Mouse (Mus musculus): ENCODE measurements around the gene Parl. TPM values are rescaled to one million over a fixed set of nuclear protein-coding genes. Genes with fewer than 3 reads are reported as not detected.

The Parl gene
- total and polyA plus RNA-seq, 3 experiments, result 101 to 247 (median 166) TPM

DNA sequence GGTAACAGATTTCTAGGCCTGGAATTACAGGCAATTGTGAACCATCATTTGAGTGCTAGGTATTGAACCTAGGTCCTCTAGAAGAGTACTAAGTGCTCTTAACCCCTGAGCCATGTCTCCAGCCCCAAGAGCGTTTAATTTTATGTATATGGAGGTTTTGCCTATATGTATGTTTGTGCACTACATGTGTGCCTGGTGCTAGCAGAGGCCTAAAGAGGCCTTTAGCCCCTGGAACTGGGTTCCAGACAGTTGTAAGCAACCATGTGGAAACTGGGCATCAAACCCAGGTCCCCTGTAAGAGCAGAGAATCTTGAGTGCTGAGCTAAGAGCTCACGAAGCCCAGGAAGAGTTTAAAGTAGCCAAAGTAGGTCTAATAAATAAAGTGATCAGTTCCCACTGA, 2.1 kb downstream of the Parl start:
- dilution Hi-C loops (cut with MboI; ENCODE audit: extremely low pct_ligation_motif_present, extremely low pct_unique_long_range_greater_than_20kb, low sequenced_read_pairs), result no loop called here
- peaks cover 0 to 31% of the 10 kb centered on the region in 2 experiments; a peak in 2 of 4 replicates for H3K4me1 ChIP-seq (ENCODE audit: control insufficient read depth in 1 of 2, insufficient read depth in 2 of 2)

DNA sequence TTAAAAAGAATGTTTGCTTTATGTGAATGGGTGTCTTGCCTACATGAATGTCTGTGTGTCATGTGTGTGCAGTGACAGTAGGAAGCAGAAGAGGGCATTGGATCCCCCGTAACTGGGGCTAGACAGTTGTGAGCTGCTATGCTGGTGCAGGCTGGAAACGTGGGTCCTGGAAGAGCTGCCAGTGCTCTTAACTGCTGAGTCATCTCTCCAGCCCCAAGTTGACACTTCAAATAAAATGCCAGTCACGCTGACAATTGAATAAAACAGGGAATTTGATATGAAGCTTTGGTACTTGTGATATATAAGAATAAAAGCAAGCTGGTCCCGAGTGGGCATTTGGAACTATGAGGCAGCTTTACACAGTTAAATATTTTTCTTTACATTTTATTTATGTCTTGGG, 21.9 kb downstream of the Parl start:
- no peak overlapping the region for H3K27ac ChIP-seq (ENCODE audit: insufficient read depth, low read depth)
- in situ Hi-C loops (cut with MboI; ENCODE audit: low pct_ligation_motif_present, low pct_unique_long_range_greater_than_20kb, low sequenced_read_pairs) (no loop called here), dilution Hi-C loops (cut with MboI; ENCODE audit: extremely low pct_ligation_motif_present, extremely low pct_unique_long_range_greater_than_20kb, low sequenced_read_pairs) (no loop called here)
- H3K4me1 ChIP-seq (ENCODE audit: control insufficient read depth in 1 of 2, insufficient read depth in 2 of 2), result no peaks in the 10 kb centered on the region
- no peak overlapping the region for H3K4me3 ChIP-seq (replicated peaks in 1 of 3; ENCODE audit: low read depth in 2 of 3, low read length in 2 of 3, poor library complexity in 1 of 3)
- H3K79me2 ChIP-seq (replicated peaks; ENCODE audit: control insufficient read depth, extremely low read depth, insufficient read depth, poor library complexity, severe bottlenecking), result peaks cover 4% of the 10 kb centered on the region
- TF ChIP-seq CHD2 (IDR thresholded peaks at IDR 0.05; ENCODE audit: low read length) (no peak), MYC (IDR thresholded peaks at IDR 0.05; ENCODE audit: low read depth, low read length) (no peak), USF1 (IDR thresholded peaks at IDR 0.05; ENCODE audit: low read depth, low read length) (no peak), BHLHE40 (IDR thresholded peaks at IDR 0.05; ENCODE audit: low read depth, low read length) (no peak), EP300 (IDR thresholded peaks at IDR 0.05; ENCODE audit: low read length) (no peak), IRF4 (IDR thresholded peaks at IDR 0.05; ENCODE audit: low read depth, low read length) (no peak), TCF12 (IDR thresholded peaks at IDR 0.05; ENCODE audit: low read depth, low read length) (no peak), ZNF384 (IDR thresholded peaks at IDR 0.05; ENCODE audit: low read depth, low read length) (no peak), RCOR1 (conservative IDR thresholded peaks at IDR 0.05; ENCODE audit: low read depth, low read length) (no peak), JUN (IDR thresholded peaks at IDR 0.05; ENCODE audit: insufficient read depth, low read depth, low read length) (no peak), UBTF (IDR thresholded peaks at IDR 0.05; ENCODE audit: low read depth, low read length) (no peak), JUND (conservative IDR thresholded peaks at IDR 0.05; ENCODE audit: low read depth, low read length) (no peak), CTCF (conservative IDR thresholded peaks at IDR 0.05 in 1 of 2, IDR thresholded peaks at IDR 0.05 in 1 of 2; ENCODE audit: low read depth in 2 of 2, low read length in 2 of 2) (no peak), POLR2AphosphoS2 (IDR thresholded peaks at IDR 0.05; ENCODE audit: low read depth, low read length) (no peak), NRF1 (IDR thresholded peaks at IDR 0.05; ENCODE audit: low read depth, low read length) (no peak), SIN3A (IDR thresholded peaks at IDR 0.05; ENCODE audit: low read length) (no peak), CHD1 (IDR thresholded peaks at IDR 0.05; ENCODE audit: low read depth, low read length) (no peak)
- no peak overlapping the region for H3K9ac ChIP-seq (ENCODE audit: insufficient read depth, low read depth)
- DNase-seq (ENCODE audit: extremely low read depth), result no peak
- no peaks in the 10 kb centered on the region for H3K9me3 ChIP-seq (replicated peaks; ENCODE audit: low read length)
- no peaks in the 10 kb centered on the region for H3K27me3 ChIP-seq (replicated peaks)
- H3K36me3 ChIP-seq (replicated peaks in 1 of 2; ENCODE audit: control insufficient read depth in 1 of 2, insufficient read depth in 1 of 2, low read length in 1 of 2), result peaks cover 64 to 79% of the 10 kb centered on the region in 2 experiments
- no peak overlapping the region for H3K4me2 ChIP-seq (ENCODE audit: insufficient read depth, low read depth, poor library complexity, severe bottlenecking)

More for the DNA sequence above, 2.1 kb downstream of the Parl start:
- no peak for DNase-seq (ENCODE audit: extremely low read depth)
- peak overlapping the region; percentile 98 for H3K4me2 ChIP-seq (ENCODE audit: insufficient read depth, low read depth, poor library complexity, severe bottlenecking)
- H3K4me3 ChIP-seq (replicated peaks in 1 of 3; ENCODE audit: low read depth in 2 of 3, low read length in 2 of 3, poor library complexity in 1 of 3), result peak overlapping the region in 1 of 3 experiments; percentile 89
- H3K27ac ChIP-seq (ENCODE audit: insufficient read depth, low read depth), result no peak overlapping the region
- no peaks in the 10 kb centered on the region for H3K9me3 ChIP-seq (replicated peaks; ENCODE audit: low read length)
- peaks cover 26 to 46% of the 10 kb centered on the region in 2 experiments for H3K36me3 ChIP-seq (replicated peaks in 1 of 2; ENCODE audit: control insufficient read depth in 1 of 2, insufficient read depth in 1 of 2, low read length in 1 of 2)
- no peaks in the 10 kb centered on the region for H3K27me3 ChIP-seq (replicated peaks)
- in situ Hi-C loops (cut with MboI; ENCODE audit: low pct_ligation_motif_present, low pct_unique_long_range_greater_than_20kb, low sequenced_read_pairs), result no loop called here
- TF ChIP-seq E2F4 (IDR thresholded peaks at IDR 0.05; ENCODE audit: insufficient replicate concordance, low read depth, low read length), result no peak
- no peak for TF ChIP-seq MAX (IDR thresholded peaks at IDR 0.05; ENCODE audit: low read length)
- TF ChIP-seq TBP (conservative IDR thresholded peaks at IDR 0.05; ENCODE audit: low read depth, low read length), result no peak
- TF ChIP-seq CHD2 (IDR thresholded peaks at IDR 0.05; ENCODE audit: low read length), result no peak
- TF ChIP-seq MEF2A (IDR thresholded peaks at IDR 0.05; ENCODE audit: borderline replicate concordance, low read depth, low read length), result no peak
- no peak for TF ChIP-seq BHLHE40 (IDR thresholded peaks at IDR 0.05; ENCODE audit: low read depth, low read length)
- TF ChIP-seq IRF4 (IDR thresholded peaks at IDR 0.05; ENCODE audit: low read depth, low read length), result no peak
- no peak for TF ChIP-seq TCF12 (IDR thresholded peaks at IDR 0.05; ENCODE audit: low read depth, low read length)
- no peak for TF ChIP-seq USF2 (conservative IDR thresholded peaks at IDR 0.05; ENCODE audit: low read depth, low read length)
- TF ChIP-seq CTCF (conservative IDR thresholded peaks at IDR 0.05 in 1 of 2, IDR thresholded peaks at IDR 0.05 in 1 of 2; ENCODE audit: low read depth in 2 of 2, low read length in 2 of 2), result no peak
- peak overlapping the region; percentile 84; the same call in 1 of the 2 replicates for H3K9ac ChIP-seq (ENCODE audit: insufficient read depth, low read depth)
- H3K79me2 ChIP-seq (replicated peaks; ENCODE audit: control insufficient read depth, extremely low read depth, insufficient read depth, poor library complexity, severe bottlenecking), result peaks cover 59% of the 10 kb centered on the region

All from CH12.LX (cell line).